Mouse (Mus musculus): ENCODE measurements at regions not wholly inside any gene's neighbourhood (a gene's known extent, or its start where the extent isn't known, plus 50 kb on each side); places are given as distances from the start of the nearest gene placed in this dataset.

GRCm38 (mm10) chr8:126214571-126214970 is 83.8 kb upstream of the Slc35f3 start:
- TF ChIP-seq ZNF384 (IDR thresholded peaks at IDR 0.05; ENCODE audit: low read depth, low read length), result no peak
- TF ChIP-seq HCFC1 (IDR thresholded peaks at IDR 0.05; ENCODE audit: borderline replicate concordance, insufficient read depth, low read length), result no peak
- no peak for TF ChIP-seq ZC3H11A (IDR thresholded peaks at IDR 0.05; ENCODE audit: borderline replicate concordance, low read depth, low read length)
